Mouse (Mus musculus) adrenal gland, adult 8-10 months (tissue): ENCODE results near the gene Olfr575. TPM values are rescaled to one million over a fixed set of nuclear protein-coding genes. Genes with fewer than 3 reads are reported as not detected.

Experiments
- DNase-seq: peaks from one replicate; pipeline ENCODE4 v3.0.0; 2022
- total RNA-seq, 4 experiments: library from RNA; stranded (reverse); gene quantifications; 2 replicates each; pipeline ENCODE4 v1.2.4; 2022

Olfr575 gene
- not detected for total RNA-seq

- DNase-seq = no peak
Measured at GRCm38 (mm10) chr7:102958593-102958992, at the start of gene Olfr575. TSS of gene Olfr575 (minus strand) at chr7:102958775.

- DNase-seq = no peak
Measured at GRCm38 (mm10) chr7:102989224-102989623, 30.6 kb upstream of the Olfr575 start, which contains the start of gene Olfr578. TSS of gene Olfr578 (minus strand) at chr7:102989324.

GRCm38 (mm10) chr7:102975843-102976242 is 17.3 kb upstream of the Olfr575 start, which contains the start of gene Olfr577:
TSS of gene Olfr577 (minus strand) at chr7:102975943.
- DNase-seq = no peak

GRCm38 (mm10) chr7:102974399-102974798 is 15.8 kb upstream of the Olfr575 start:
- no peak for DNase-seq

GRCm38 (mm10) chr7:102962360-102962759 is 3.8 kb upstream of the Olfr575 start, which contains the start of gene Olfr576:
TSS of gene Olfr576 (plus strand) at chr7:102962660.
- no peak for DNase-seq

GRCm38 (mm10) chr7:102958137-102958536 is 438 bp downstream of the Olfr575 start:
- DNase-seq = no peak

- no peak for DNase-seq
Measured at GRCm38 (mm10) chr7:102950732-102951131, 7.8 kb downstream of the Olfr575 start.

- DNase-seq = no peak
Measured at GRCm38 (mm10) chr7:102948167-102948566, 10.4 kb downstream of the Olfr575 start, which contains the start of gene Olfr574. TSS of gene Olfr574 (plus strand) at chr7:102948467.

GRCm38 (mm10) chr7:102943417-102943816 is 15.2 kb downstream of the Olfr575 start:
- no peak for DNase-seq

- DNase-seq = no peak
Measured at GRCm38 (mm10) chr7:102942475-102942874, 16.1 kb downstream of the Olfr575 start, which contains the start of gene Olfr573-ps1. TSS of gene Olfr573-ps1 (minus strand) at chr7:102942575.

GRCm38 (mm10) chr7:102927105-102927504 is 31.5 kb downstream of the Olfr575 start:
- no peak for DNase-seq

GRCm38 (mm10) chr7:102924109-102924508 is 34.5 kb downstream of the Olfr575 start, which contains the start of gene Olfr572:
TSS of gene Olfr572 (plus strand) at chr7:102924409.
- no peak for DNase-seq

GRCm38 (mm10) chr7:102919632-102920031 is 38.9 kb downstream of the Olfr575 start:
- no peak for DNase-seq

GRCm38 (mm10) chr7:102917032-102917875 is 41.3 kb downstream of the Olfr575 start, which contains the start of gene Olfr571:
TSS of gene Olfr571 (minus strand) at chr7:102917536.
- DNase-seq = no peak

- no peak for DNase-seq
Measured at GRCm38 (mm10) chr7:102916405-102916804, 42.2 kb downstream of the Olfr575 start.

GRCm38 (mm10) chr7:102915261-102915660 is 43.3 kb downstream of the Olfr575 start:
- DNase-seq = no peak

Other genes starting within 250 kb of the Olfr575 start
- gene Olfr33, start 239.7 kb downstream of the Olfr575 start, total RNA-seq = not detected
- gene Olfr559, start 231.3 kb downstream of the Olfr575 start, total RNA-seq = not detected
- gene Olfr560, start 199.4 kb downstream of the Olfr575 start, total RNA-seq = not detected
- gene Olfr78, start 199.3 kb downstream of the Olfr575 start, total RNA-seq = under 1 TPM; 0.06 to 0.31 (median 0.21) TPM
- not detected for gene Olfr561, start 187.6 kb downstream of the Olfr575 start, total RNA-seq
- gene Olfr564, start 155.3 kb downstream of the Olfr575 start, total RNA-seq = not detected
- not detected for gene Olfr566, start 100.0 kb downstream of the Olfr575 start, total RNA-seq
- not detected for gene Olfr568, start 81.7 kb downstream of the Olfr575 start, total RNA-seq
- gene Olfr569, start 67.9 kb downstream of the Olfr575 start, total RNA-seq = not detected
- gene Olfr570, start 64.2 kb downstream of the Olfr575 start, total RNA-seq = not detected
- gene Olfr571, start 41.2 kb downstream of the Olfr575 start, total RNA-seq = under 1 TPM in 1 of 4 experiments, not detected in 3; 0.05 TPM
- not detected for gene Olfr572, start 34.4 kb downstream of the Olfr575 start, total RNA-seq
- gene Olfr573-ps1, start 16.2 kb downstream of the Olfr575 start, total RNA-seq = not detected
- 1 to 10 TPM in 2 of 4 experiments, under 1 TPM in 1, not detected in 1; 0.45 to 1.4 (median 1.0) TPM for gene Olfr574, start 10.3 kb downstream of the Olfr575 start, total RNA-seq
- gene Olfr576, start 3.9 kb upstream of the Olfr575 start, total RNA-seq = not detected
- not detected for gene Olfr577, start 17.2 kb upstream of the Olfr575 start, total RNA-seq
- gene Olfr578, start 30.5 kb upstream of the Olfr575 start, total RNA-seq = not detected
- not detected for gene Olfr582, start 79.2 kb upstream of the Olfr575 start, total RNA-seq
- gene Olfr583, start 92.5 kb upstream of the Olfr575 start, total RNA-seq = not detected
- gene Olfr584, start 123.1 kb upstream of the Olfr575 start, total RNA-seq = not detected
- gene Olfr585, start 138.9 kb upstream of the Olfr575 start, total RNA-seq = not detected
- gene Olfr586, start 166.9 kb upstream of the Olfr575 start, total RNA-seq = not detected
- gene Olfr588-ps1, start 182.1 kb upstream of the Olfr575 start, total RNA-seq = not detected
- not detected for gene Olfr589, start 197.6 kb upstream of the Olfr575 start, total RNA-seq
- gene Olfr591, start 219.6 kb upstream of the Olfr575 start, total RNA-seq = not detected
- gene Olfr592, start 226.0 kb upstream of the Olfr575 start, total RNA-seq = not detected